Mouse (Mus musculus) thymus, adult 2 months (tissue): ENCODE results near the gene Fxyd7.

Experiments
- CTCF ChIP-seq: fragments of 200-500 bp; IDR thresholded peaks from 2 replicates; pipeline ENCODE4 v1.5.1; 2012; ENCODE audit warnings: mild to moderate bottlenecking, control low read depth, low read length, moderate library complexity, borderline replicate concordance; ENCODE audit not compliant: control insufficient read depth, poor library complexity, insufficient read depth; ENCODE audit errors: extremely low read depth
- POLR2A ChIP-seq: fragments of 200-500 bp; IDR thresholded peaks from 2 replicates; pipeline ENCODE4 v1.6.1; 2012; ENCODE audit warnings: mild to moderate bottlenecking, low read length, control low read depth, moderate library complexity; ENCODE audit not compliant: control insufficient read depth, poor library complexity, insufficient read depth; ENCODE audit errors: extremely low read depth

DNA sequence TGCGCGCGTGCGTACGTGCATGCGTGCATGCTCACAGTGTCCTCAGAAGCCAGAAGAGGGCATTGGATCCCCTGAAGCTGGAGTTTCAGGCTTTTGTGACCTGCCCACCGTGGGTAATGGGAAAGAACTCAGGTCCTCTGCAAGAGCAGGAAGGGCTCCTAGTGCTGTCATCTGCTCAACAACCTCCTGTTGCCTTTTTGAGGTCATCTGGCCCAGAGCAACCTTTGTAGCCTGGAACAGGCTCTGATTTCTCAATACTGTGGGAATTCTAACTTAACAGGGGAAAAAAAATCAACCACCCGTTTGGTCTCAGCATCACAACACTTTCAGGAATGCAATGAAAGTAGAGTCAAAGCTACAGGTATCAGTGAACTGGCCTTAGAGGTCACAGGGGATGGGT is 28.4 kb upstream of the Fxyd7 start:
- TF ChIP-seq CTCF (no peak), POLR2A (no peak)
